Mouse (Mus musculus): ENCODE measurements around the gene Slc35d3. TPM values are rescaled to one million over a fixed set of nuclear protein-coding genes. Genes with fewer than 3 reads are reported as not detected.

Slc35d3 gene
- not detected for polyA plus RNA-seq (2017; shearing (Covaris generic))

DNA sequence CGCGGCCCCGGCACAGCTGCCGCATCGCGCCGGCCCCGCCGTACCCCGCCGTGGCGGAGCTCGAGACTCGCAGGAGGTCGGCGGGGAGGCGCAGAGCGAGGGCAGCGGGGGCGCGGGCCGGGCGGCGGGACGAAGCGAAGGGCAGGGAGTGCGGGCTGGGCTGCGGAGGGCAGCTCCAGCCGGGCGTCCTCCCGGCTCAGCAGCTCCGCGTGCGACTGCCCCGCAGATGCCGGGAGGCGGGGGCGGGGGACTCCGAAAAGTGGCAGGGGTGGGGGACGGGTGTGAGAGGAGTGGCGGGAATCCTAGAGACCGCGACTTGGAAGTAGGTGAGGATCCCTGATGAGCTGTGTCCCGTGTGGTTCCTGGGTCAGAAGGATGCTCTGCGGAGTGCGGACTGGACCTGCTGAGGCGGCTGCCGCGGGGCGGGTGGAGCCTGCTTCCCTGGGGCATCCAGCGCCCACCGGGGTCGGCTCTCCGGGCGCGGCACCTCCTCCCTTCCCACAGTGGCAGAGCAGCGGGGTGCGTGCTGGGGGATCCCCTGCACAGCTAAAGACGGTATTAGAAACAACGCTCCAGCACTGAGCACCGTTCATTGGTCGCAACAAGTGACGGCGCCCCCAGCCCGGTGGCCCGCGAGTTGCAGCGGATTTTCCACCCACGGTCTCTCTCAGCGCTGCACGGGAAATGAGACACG lies at the start of gene Slc35d3:
Gene Slc35d3 (minus strand): TSS at position 462 of the 694 bp plus-strand sequence.
- peak; percentile 86 for ATAC-seq

DNA sequence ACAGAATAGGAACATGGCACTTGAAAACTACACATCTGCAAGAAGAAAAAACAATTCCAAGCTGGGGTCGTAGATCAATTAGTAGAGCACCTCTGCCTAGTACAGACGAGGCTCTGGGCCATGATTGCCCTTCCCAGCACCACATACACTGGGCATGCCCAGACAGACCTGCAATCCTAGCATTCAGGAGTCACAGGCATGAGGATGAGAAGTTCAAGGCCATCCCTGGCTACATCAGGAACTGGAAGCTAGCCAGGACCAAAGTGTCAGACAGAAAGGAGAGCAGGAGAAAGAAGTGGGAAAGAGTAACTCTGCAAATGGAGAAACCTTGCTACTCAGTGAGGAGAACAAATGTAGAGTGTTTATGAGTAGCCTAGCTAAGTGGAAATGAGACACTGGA lies 48.9 kb upstream of the Slc35d3 start:
- ATAC-seq: no peak

DNA sequence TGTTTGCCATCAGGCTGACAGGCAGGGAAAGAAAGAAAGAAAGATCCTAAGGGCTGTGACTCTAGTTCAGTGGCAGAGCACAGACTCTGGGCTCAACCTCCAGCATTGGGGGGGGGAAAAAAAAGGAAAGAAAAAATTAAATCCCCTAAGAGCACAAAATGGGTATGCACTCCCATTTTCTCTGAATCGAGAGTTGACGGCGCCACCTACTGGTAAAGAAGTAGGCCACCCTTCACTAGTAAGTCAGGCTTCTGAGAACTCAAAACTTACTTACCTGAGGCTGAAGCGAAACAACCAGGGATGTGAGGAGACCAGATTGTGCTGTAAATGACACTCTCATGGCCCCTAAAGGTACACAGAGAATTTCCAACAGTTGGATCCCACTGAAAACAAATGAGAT lies 42.7 kb upstream of the Slc35d3 start:
- ATAC-seq: peak; percentile 64

DNA sequence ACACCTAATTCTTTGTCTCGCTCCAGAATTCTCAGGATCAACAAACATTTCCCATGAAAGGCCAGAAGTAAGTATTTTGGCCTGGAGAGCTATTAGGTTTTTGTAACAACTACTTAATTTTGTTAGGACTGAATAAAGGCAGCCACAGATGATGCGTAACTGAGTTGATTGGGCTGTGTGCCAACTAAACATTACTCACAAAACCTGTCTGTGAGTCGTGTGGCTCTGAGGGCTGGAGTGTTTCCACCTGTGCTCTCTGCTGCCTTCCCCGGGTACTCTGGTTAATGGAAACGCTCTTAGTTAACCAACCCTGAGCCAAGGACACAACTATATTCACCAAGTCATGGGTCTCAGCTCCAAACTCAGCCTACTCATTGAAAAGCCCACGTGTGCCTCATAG lies 41.9 kb upstream of the Slc35d3 start:
- ATAC-seq: no peak

DNA sequence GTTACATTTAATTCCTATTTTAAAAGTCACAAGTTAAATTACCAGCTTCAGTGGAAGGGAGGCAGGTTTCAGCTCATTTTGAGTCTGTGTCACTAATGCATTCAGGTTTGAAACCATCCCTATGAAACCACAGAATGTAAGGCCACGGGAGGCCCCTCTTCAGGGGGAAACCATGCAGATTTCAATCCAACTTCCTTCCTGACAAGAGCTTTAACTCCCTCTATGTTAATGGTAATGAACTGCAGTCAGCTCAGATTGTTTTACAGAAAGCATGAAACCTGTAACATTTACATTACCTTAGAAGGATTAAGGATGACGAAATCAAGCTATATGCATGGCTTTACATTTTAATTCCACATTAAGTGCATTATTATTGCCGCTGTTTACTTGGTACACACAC lies 40.4 kb upstream of the Slc35d3 start:
- no peak for ATAC-seq

DNA sequence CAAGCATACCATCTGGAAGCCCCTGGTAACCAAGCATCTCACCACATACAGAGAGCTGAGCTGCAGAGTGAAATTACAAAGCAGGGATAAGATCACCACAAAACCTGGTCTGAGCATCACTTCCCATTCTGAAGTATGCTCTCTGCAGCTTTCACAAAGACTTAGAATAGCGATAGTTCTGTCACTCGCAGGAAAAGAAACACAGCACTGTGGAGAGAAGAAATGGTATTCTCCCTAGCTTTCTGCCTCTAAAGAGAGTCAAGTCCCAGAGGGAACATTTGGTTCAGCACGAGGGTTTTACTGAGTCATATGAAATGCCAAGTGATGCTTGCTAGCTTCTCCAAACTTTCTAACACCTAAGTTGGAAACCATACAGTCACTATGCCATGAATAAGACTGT lies 38.6 kb upstream of the Slc35d3 start:
- ATAC-seq: no peak

DNA sequence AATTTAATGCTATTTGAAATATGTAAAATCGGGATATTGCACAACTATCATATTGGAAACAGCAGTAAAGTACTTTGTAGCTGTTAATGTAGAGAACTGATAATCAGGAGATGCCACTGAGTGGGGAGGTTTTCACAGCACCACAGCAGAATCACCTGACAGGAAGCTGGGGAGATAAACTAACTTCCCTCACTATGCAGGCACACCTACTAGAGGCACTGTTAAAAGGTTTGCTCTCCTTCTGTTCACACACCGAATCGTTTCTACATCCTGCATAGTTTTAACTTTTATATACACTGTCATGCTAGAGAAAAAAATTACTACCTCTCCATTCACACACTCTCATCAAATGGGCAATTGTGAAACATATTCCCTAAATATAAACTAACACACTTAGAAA lies 35.0 kb upstream of the Slc35d3 start:
- peak; percentile 72 for ATAC-seq

DNA sequence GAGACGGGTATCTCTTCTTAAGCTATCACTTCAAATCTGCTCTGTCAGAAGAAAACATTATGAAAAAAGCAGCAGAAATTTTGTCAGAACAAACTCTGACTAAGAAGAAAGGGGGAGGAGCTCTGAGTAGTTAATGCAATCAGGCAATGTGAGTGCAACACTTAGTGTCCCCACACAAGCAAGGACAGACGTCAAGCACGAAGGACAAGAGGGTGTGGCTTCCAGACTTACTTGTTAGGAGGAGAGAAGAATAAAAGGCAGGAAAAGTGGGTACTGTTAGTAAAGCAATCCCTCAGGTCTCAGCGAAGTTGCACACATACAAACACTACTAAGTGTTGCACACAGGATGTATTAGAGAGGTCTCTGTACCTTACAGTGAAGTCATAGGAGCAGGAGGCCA lies 33.1 kb upstream of the Slc35d3 start:
- ATAC-seq: no peak

DNA sequence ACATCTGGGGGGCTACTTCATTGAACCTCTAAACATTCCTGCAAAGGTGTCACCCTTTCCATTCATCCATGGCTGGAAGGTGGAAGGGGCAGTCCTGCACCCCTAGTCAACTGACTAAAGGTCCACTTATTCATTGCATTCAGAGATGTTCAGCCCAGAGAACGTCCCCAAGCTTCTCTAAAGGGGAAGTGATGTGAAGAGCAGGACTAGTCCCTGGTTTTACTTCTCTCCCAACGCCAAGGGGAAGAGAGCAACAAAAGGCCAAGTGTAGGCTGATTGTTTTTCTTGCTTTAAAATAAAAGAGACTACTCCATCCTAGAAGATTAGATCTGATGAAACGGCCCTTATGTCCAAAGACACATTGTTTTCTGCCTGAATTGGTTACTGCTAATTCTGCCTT lies 29.2 kb upstream of the Slc35d3 start:
- ATAC-seq: no peak

DNA sequence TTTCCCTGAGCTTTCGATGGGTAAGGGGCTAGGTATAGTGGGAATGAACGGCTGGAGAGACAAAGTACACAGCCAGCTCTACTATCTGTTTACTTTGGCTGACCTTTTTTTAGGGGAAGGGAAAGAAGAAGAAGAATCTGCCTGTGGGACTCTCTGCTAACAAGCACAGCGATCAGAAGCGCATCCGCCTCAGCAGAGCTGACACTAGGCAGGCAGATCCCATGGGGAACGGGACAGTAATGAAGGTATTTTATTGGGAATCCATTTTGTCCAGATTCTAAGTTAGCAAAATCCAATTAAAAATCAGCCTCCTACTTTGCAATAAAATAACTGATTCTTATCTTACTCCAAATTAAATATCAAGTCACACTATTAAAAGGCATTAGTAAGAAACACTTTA lies 27.9 kb upstream of the Slc35d3 start:
- ATAC-seq: no peak

DNA sequence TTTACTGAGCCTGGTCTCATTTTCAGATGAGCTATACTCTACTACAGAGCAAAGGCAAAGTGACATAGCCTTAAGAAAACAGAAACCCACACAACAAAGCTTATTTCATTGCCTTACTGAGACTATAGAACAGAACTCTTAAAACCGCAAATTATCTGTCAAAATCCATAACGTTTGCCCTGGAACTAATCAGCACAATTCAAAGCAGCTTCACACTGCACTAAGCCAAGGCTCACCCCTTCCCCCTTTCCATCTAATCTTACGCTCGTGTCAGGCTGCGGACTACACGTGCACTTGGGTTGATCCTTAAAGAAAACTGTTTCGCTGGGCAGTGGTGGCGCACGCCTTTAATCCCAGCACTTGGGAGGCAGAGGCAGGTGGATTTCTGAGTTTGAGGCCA lies 26.4 kb upstream of the Slc35d3 start:
- no peak for ATAC-seq

DNA sequence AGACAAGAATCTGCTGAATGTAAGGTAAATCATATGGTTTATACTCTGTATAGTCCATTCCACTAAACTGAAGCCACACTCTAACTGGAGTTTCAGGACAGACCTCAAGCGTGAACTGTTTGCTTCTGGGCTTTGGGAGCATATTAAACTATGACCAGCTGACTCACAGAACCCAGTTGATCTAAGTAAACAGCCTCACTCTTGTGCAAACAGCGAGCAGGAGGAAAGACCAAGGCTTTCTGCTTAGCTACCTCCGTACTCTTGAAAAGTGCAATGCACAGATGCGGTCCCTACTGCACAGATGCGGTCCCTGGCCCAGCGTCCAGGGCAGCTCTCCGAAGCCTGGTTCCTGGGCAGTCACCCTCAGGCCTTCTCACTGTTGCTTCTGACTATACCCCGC lies 26.0 kb upstream of the Slc35d3 start:
- ATAC-seq: no peak

DNA sequence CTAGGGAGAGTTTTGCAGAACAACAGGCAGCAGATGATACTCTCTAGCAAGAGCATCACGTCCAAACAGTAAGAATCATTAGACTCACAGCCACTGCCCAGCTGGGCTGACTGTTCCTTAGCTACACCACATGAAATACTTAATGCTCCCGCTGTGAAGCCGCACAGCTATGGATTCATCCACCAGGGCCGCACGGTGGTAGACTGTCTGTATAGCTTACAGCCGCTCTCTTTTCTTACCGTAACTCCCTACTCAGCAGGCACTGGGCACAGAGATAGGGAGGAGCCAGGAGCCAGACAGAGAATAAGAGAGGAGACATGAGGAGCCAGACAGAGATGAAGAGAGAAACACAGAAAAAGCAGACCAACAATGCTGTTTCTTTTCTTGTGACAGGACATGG lies 25.4 kb upstream of the Slc35d3 start:
- ATAC-seq: no peak

DNA sequence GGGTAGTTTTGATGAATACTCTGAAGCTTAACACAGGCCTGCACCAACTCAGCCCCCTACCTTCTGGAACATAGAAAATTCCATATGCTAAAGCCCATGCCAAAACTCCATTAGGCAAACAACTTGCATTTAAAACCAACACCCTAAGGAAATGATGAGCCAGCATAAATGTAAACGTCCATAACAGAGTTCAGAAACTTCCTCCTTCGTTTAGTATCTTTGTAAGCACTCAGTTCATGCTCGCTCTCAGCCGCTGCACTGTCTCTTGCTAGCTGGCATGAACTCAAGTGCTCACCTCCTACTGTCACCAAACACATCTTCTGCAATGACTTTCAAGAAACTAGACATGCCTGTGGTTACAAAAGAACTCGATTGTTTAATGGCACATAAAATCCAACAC lies 24.1 kb upstream of the Slc35d3 start:
- ATAC-seq: no peak

DNA sequence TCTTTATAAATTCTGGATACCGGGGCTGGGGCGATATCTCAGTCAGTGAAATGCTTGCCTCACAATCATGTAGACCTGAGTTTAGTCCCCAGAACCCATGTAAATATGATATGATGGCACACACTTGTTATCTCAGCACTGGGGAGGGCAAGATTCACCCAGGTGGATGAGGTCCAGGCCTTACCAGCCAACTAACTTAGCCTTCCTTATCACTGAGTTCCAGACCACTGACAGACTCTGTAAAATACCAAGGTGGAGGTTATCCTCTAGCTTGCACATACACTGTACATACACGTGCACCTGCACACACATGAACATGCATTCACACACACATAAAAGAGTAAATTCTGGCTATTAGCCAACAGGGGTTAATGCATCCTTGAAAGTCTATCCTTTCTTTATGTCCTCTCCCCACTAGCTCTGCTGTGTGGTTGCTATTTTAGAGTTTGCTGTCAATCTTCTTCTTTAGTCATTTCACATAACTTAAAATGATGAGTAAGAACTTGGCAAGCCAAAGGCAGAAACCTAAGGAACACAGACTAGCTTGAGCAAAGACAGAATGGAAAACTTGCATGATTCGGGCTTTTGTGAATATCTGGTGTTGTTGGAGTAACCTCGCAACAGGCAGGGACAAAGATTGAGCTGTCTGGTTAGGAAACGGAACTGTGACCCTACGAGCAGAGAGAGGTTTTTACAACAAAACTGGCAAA lies 4.5 kb upstream of the Slc35d3 start:
- ATAC-seq: no peak

DNA sequence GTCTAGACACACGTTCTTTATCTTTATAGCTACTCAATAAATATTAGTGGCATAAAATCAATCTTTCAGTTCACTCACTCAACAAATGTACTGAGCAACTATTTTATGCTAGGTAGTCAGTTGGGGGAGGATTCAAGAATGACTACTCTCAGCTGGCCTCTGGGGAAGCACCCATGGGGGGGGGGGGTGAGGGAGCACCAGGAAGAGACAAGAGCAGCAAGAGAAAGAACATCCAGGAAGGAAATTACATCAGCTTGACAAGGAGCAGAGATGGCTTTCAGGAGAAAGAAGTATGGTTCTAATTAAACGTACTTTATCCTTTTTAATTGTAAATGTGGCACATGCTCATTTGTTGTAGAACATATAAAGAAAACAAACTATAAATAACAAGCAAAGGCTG lies 2.4 kb upstream of the Slc35d3 start:
- no peak for ATAC-seq

DNA sequence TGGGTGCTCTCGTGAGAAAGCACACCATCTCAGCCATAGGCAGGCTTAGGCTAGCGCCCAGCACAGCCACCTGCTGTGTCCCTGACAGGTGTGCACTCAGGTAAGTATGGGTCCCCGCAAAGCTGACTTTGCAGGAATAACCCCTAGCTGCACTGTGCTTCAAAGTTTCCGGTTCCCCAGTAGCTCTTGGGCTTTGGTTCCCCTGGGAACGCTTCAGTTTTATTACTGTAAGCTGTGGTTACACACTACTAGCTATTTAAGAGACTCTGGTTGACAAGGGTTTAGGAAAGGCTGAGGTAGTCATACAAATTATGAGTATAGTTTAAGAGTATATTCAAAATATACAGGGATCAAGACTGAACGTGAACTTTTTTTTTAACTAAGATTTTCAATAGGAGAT lies 1.5 kb upstream of the Slc35d3 start:
- ATAC-seq: no peak

DNA sequence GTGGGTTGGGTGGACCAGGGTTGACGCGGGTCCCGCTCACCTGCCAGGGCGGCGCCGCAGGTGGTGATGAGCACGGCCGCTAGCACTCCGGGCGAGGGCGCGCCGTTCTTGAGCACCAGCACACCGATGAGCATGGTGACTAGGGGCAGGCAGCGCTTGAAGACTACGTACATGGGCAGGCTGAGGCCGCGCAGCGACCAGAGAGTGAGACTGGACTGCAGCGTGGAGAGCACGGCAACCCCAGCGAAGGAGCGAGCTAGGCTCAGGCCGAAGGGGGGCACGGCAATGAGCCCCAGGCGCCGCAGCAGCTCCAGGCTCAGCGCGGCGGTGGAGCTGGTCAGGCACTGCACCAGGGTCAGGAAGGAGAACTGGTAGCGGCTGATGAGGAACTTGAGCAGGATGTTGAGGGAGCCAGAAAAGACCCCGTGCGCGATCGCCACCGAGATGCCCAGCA lies 688 bp downstream of the Slc35d3 start:
- ATAC-seq: peak; percentile 30

DNA sequence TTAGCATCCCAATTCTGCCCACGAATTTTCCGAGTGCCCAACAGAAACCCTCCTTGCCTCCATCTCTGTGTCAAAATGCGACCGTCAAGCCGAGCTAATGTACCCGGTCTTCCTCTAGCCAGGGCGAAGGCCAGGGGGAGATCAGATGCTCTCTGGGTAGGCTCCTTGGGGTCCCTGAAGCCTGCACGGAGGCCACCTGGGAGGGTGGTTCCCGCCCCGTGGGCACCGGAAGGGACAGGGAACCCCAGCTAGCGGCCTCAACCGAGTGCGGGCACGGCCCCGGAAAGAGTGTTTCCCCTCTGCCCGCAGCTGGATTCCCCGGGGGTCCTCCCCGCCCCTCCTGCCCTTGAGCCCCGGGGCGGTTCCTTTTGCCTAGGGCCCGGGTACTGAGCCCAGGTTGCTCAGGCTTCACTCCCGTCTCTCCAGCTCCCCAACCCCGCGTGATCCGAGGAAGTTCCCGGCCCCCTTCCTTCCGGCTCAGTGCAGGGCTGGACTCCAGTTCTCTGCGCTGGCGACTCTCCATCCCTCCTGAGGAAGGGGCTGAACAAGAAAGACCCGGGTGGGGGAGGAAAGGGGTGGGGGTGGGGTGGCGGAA lies 1.4 kb downstream of the Slc35d3 start:
- ATAC-seq: peak; percentile 10

DNA sequence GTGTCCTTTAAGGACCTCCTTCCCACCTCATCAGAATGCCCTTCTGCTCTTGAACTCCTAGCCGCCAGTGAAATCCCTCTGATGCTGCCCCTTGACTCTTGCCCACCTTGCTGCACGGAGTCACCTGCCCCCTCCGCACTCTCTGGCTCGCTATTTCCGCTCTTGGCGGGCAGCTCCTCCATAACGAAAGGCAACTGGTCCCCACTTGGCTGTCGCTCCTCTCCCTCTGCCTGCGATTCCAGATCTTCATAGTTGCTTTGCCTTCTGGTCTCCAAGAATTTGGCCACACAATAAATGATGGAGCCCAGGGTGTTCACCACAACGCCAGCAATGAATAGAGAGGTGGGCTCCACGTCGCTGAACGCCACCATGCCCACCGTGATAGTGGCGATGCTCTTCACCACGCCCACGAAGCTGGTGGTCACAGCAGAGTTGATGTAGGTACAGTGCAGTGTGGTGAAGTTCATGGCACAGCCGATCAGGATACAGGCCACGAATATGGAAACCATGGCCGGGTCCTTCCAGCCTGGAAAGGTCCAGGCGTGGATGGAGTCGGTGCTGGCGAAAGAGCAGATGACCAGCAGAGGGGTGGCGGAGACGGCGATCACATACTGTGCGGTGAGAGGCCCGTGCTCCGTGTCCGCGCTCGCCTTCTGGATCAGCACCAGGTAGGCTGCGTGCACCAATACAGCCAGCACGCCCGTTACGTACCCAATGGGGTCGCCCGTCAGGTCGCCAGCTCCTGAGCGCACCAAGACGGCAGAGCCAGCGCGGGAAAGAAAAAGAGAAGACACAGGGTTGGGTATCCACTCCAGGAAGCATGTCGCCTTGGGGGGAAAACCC lies 2.1 kb downstream of the Slc35d3 start:
- no peak for ATAC-seq

DNA sequence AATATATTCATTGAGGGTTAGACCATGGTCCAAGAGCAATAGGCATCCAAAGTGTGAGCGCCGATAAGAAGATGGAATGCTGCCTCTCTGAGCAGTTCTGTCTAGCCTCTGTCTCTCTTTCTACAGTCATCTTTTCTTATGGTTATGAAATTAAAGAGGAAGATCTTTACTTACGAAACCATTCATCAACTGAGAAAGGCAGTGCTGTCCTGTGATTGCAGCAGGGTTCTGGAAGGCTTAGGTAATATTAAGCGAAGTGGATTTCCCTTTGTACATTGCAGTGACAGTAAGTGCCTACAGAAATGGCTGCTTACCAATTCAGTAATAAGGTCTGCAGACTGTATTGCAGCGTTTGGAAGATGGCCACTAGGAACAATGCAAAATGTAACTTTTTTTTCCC lies 11.4 kb downstream of the Slc35d3 start:
- ATAC-seq: no peak

DNA sequence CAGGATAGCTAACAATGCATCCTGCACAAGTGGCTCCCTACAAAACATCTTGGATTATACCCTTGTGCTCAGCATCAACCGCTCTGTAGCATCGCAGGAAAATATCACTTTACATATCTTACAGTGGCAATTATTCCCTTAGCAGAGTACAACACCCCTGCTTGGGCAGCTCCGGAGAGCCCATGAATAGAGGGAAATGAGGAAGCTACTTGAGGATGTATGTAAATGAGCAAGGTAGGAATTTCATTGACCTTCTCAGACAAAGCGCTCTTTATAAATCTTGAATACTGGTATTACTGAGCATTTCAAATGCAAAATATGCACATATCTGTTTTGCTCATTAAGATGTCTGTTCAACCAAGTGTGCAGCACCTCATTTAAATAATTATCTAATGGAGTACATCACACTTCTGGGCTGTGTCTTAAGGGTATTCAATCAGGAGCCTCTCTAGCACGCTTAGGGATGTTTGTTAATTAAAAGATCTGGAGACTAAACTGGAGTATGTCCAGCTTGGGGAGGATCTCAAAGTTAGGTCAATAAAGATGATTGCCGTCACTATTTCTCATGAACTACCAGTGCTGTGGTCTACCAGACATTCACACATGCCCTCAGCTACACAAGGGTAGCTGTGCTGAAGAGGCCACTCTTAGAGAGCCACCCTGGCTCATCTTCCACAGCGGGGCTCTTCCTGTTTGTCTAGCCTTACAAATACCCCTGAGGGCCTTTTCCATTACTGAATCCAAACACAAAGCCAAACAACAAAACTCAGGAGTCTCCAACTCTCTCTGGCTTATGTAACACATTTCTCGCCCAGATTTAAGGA lies 15.2 kb downstream of the Slc35d3 start:
- ATAC-seq: no peak
